9 mouse cellular contexts compared by ENCODE assay signal in genomic region chr11:87443373-87443883, GRCm38 (mm10). TPM values are rescaled to one million over a fixed set of nuclear protein-coding genes. Genes with fewer than 3 reads are reported as not detected.
DNase-seq lines count a peak whose midpoint lies in the region; ATAC-seq and TF ChIP-seq lines count a peak whose summit lies in the region.
"Had no signal": no experiment of that assay in that cellular context is flagged by ENCODE, and none has a peak within 500 bp of the region (broad histone marks: within the 10 kb centered on the region; RNA-seq: fewer than 3 reads in every experiment).

No protein-coding gene starts in this region.

- DNase-seq in CD8-positive naive resting alpha-beta T cell, adult 2 months (ENCODE audit: low read depth in 2 of 2, low spot score in 2 of 2), result peak; percentile 62
- peak; percentile 70 for DNase-seq in WW6 (ENCODE audit: low read depth, low spot score)
- peak; percentile 91 for DNase-seq in heart, postnatal 0 days (ENCODE audit: low spot score)
- DNase-seq in layer of hippocampus, adult 8-10 months (ENCODE audit: low spot score in 2 of 2), result peak; percentile 50 to 80
- DNase-seq in ovary, postnatal 36 days (ENCODE audit: low spot score), result peak; percentile 51
- DNase-seq in yolk sac, embryonic 10.5 days (ENCODE audit: low spot score), result peak; percentile 91

- H3K4me1 ChIP-seq in embryonic facial prominence, embryonic 15.5 days, result 0 out of 2 replicates have a peak, but pooled peaks cover 4% of the 10 kb centered on the region
- H3K4me1 ChIP-seq in heart, postnatal 0 days (ENCODE audit: control insufficient read depth, insufficient read depth), result peaks cover 3% of the 10 kb centered on the region; the same call in 1 of the 2 replicates
- H3K4me1 ChIP-seq in lung, embryonic 16.5 days (replicated peaks; ENCODE audit: control insufficient read depth, insufficient read depth, low read length), result peaks cover 3% of the 10 kb centered on the region; the same call in 1 of the 2 replicates
- H3K4me1 ChIP-seq: neural tube, embryonic 12.5 days had no signal

- H3K9ac ChIP-seq in embryonic facial prominence, embryonic 15.5 days, result no peak overlapping the region
- H3K9ac ChIP-seq in heart, postnatal 0 days (replicated peaks; ENCODE audit: low read depth, low read length), result no peak overlapping the region
- no peak overlapping the region for H3K9ac ChIP-seq in lung, embryonic 16.5 days (ENCODE audit: low read length)
- H3K9ac ChIP-seq: neural tube, embryonic 12.5 days had no signal

- H3K27me3 ChIP-seq in embryonic facial prominence, embryonic 15.5 days, result no peaks in the 10 kb centered on the region
- no peaks in the 10 kb centered on the region for H3K27me3 ChIP-seq in heart, postnatal 0 days (ENCODE audit: control insufficient read depth, insufficient read depth, low read length)
- H3K27me3 ChIP-seq in lung, embryonic 16.5 days (ENCODE audit: control insufficient read depth, insufficient read depth, low read depth, low read length), result no peaks in the 10 kb centered on the region
- H3K27me3 ChIP-seq: neural tube, embryonic 12.5 days had no signal

- H3K9me3 ChIP-seq in embryonic facial prominence, embryonic 15.5 days (replicated peaks), result no peaks in the 10 kb centered on the region
- H3K9me3 ChIP-seq in heart, postnatal 0 days (replicated peaks; ENCODE audit: control insufficient read depth, low read length), result no peaks in the 10 kb centered on the region
- no peaks in the 10 kb centered on the region for H3K9me3 ChIP-seq in lung, embryonic 16.5 days (ENCODE audit: control insufficient read depth, low read length)
- H3K9me3 ChIP-seq: neural tube, embryonic 12.5 days had no signal

- no peak overlapping the region for H3K4me2 ChIP-seq in embryonic facial prominence, embryonic 15.5 days (replicated peaks)
- H3K4me2 ChIP-seq in heart, postnatal 0 days (ENCODE audit: low read depth, low read length), result 0 out of 2 replicates have a peak overlapping the region, but pooled peaks have one; percentile 21
- H3K4me2 ChIP-seq in lung, embryonic 16.5 days (ENCODE audit: low read depth, low read length), result no peak overlapping the region

- peak overlapping the region; percentile 74 for H3K27ac ChIP-seq in embryonic facial prominence, embryonic 15.5 days (replicated peaks)
- H3K27ac ChIP-seq in heart, postnatal 0 days (ENCODE audit: low read depth), result peak overlapping the region; percentile 69
- peak overlapping the region; percentile 73 for H3K27ac ChIP-seq in lung, embryonic 16.5 days (ENCODE audit: low read length)
- H3K27ac ChIP-seq: neural tube, embryonic 12.5 days had no signal

- TF ChIP-seq CTCF in heart, postnatal 0 days (IDR thresholded peaks at IDR 0.05; ENCODE audit: low read depth), result no peak

- ATAC-seq in embryonic facial prominence, embryonic 15.5 days (ENCODE audit: insufficient number of reproducible peaks, low FRiP score, low TSS enrichment, low read depth), result peak; percentile 88
- no peak for ATAC-seq in heart, postnatal 0 days (ENCODE audit: insufficient read depth, low read depth)
- no peak for ATAC-seq in lung, embryonic 16.5 days (ENCODE audit: low read depth)

- 0% methylated on average over 5 of the region's 5 CpGs for WGBS in embryonic facial prominence, embryonic 15.5 days
- 0% methylated on average over 5 of the region's 5 CpGs for WGBS in heart, postnatal 0 days
- WGBS in lung, embryonic 16.5 days, result 0% methylated on average over 5 of the region's 5 CpGs

- no peaks in the 10 kb centered on the region for H3K36me3 ChIP-seq in embryonic facial prominence, embryonic 15.5 days
- no peaks in the 10 kb centered on the region for H3K36me3 ChIP-seq in heart, postnatal 0 days (replicated peaks; ENCODE audit: control insufficient read depth, insufficient read depth, low read length)
- H3K36me3 ChIP-seq in lung, embryonic 16.5 days (ENCODE audit: control insufficient read depth, insufficient read depth, low read length), result no peaks in the 10 kb centered on the region
- H3K36me3 ChIP-seq: neural tube, embryonic 12.5 days had no signal

- no peak overlapping the region for H3K4me3 ChIP-seq in embryonic facial prominence, embryonic 15.5 days (replicated peaks)
- H3K4me3 ChIP-seq in heart, postnatal 0 days (ENCODE audit: low read depth, low read length), result no peak overlapping the region
- H3K4me3 ChIP-seq in lung, embryonic 16.5 days (ENCODE audit: low read length), result no peak overlapping the region

- TF ChIP-seq EP300 in heart, postnatal 0 days (IDR thresholded peaks at IDR 0.05; ENCODE audit: low read depth), result no peak

RNA-seq across cellular contexts. Expression of gene Tex14, which starts 38.6 kb away (rescaled TPM):
- polyA plus RNA-seq in embryonic facial prominence, embryonic 15.5 days (2015; fragmentation: Nextera tagmentation; extraction: Ambion mirVana), result 1.7 and 2.0 TPM in 2 replicates
- 0.04 and 0.46 TPM in 2 replicates for total RNA-seq in heart, postnatal 0 days (2014; rRNA removed; ENCODE audit: low replicate concordance)
- polyA plus RNA-seq in heart, postnatal 0 days (2015; fragmentation: Nextera tagmentation; extraction: Ambion mirVana), result 0.22 TPM in 1 of 2 replicates, not detected in the other
- total RNA-seq in layer of hippocampus, adult 8-10 months (2022), result 1 to 10 TPM in 1 of 4 experiments, under 1 TPM in 3; 0.08 to 1.2 (median 0.53) TPM
- 0.52 and 0.62 TPM in 2 replicates for polyA plus RNA-seq in lung, embryonic 16.5 days (2015; fragmentation: Nextera tagmentation; extraction: Ambion mirVana)

RNA-seq across cellular contexts. Expression of gene Rad51c, which starts 38.7 kb away (rescaled TPM):
- polyA plus RNA-seq in embryonic facial prominence, embryonic 15.5 days (2015; fragmentation: Nextera tagmentation; extraction: Ambion mirVana), result 6.4 and 7.3 TPM in 2 replicates
- total RNA-seq in heart, postnatal 0 days (2014; rRNA removed; ENCODE audit: low replicate concordance), result 3.7 and 6.9 TPM in 2 replicates
- polyA plus RNA-seq in heart, postnatal 0 days (2015; fragmentation: Nextera tagmentation; extraction: Ambion mirVana), result 4.7 and 5.2 TPM in 2 replicates
- 1 to 10 TPM; 3.0 to 6.7 (median 3.6) TPM for total RNA-seq in layer of hippocampus, adult 8-10 months (2022)
- 8.4 and 9.4 TPM in 2 replicates for polyA plus RNA-seq in lung, embryonic 16.5 days (2015; fragmentation: Nextera tagmentation; extraction: Ambion mirVana)
